Mouse (Mus musculus) midbrain, embryonic 11.5 days (tissue): Measurements from ENCODE around the gene Rnase4. TPM values are rescaled to one million over a fixed set of nuclear protein-coding genes. Genes with fewer than 3 reads are reported as not detected.

Experiments used
- ATAC-seq: fragments of 200-750 bp; cut with Nextera tagmentation; 2 replicates; pipeline ENCODE4 v1.8.0; 2017; ENCODE audit warnings: moderate TSS enrichment, moderate library complexity; ENCODE audit not compliant: low FRiP score
- DNase-seq: peaks from one replicate; pipeline ENCODE4 v3.0.0; 2015; ENCODE audit warnings: low spot score; ENCODE audit errors: missing footprints
- H3K27ac ChIP-seq: fragments of 300-500 bp; sonication (generic); 2 replicates; pipeline ENCODE4 v1.5.1; 2014; ENCODE audit warnings: low read depth, low read length
- H3K27me3 ChIP-seq: fragments of 300-500 bp; sonication (generic); 2 replicates; pipeline ENCODE4 v1.6.1; 2014; ENCODE audit warnings: mild to moderate bottlenecking, low read length, moderate library complexity, mixed read lengths; ENCODE audit not compliant: control insufficient read depth, insufficient read depth
- H3K36me3 ChIP-seq: fragments of 300-500 bp; sonication (generic); 2 replicates; pipeline ENCODE4 v1.6.1; 2014; ENCODE audit warnings: mild to moderate bottlenecking, low read length, moderate library complexity, mixed read lengths; ENCODE audit not compliant: control insufficient read depth, insufficient read depth
- H3K4me1 ChIP-seq: fragments of 300-500 bp; sonication (generic); 2 replicates; pipeline ENCODE4 v1.6.1; 2014; ENCODE audit warnings: low read length; ENCODE audit not compliant: control insufficient read depth, insufficient read depth
- H3K4me2 ChIP-seq: fragments of 300-500 bp; sonication (generic); 2 replicates; pipeline ENCODE4 v1.6.1; 2014; ENCODE audit warnings: mild to moderate bottlenecking, moderate library complexity
- H3K4me3 ChIP-seq: fragments of 300-500 bp; sonication (generic); 2 replicates; pipeline ENCODE4 v1.5.1; 2014; ENCODE audit warnings: low read depth, low read length
- H3K9ac ChIP-seq: fragments of 300-500 bp; sonication (generic); 2 replicates; pipeline ENCODE4 v1.6.1; 2014; ENCODE audit warnings: low read length
- H3K9me3 ChIP-seq: fragments of 300-500 bp; sonication (generic); 2 replicates; pipeline ENCODE4 v1.6.1; 2016; ENCODE audit warnings: low read length; ENCODE audit not compliant: control insufficient read depth
- WGBS: fragments of 180-500 bp; shearing (Covaris S2); extraction: QIAGEN DNeasy Blood & Tissue Kit; methylation state at CpG from one replicate; pipeline ENCODE4 v1.1.7; 2014; 5-methylcytosine and 5-hydroxymethylcytosine counted together
- polyA plus RNA-seq: library from polyadenylated mRNA; unstranded; fragments of >200 nt; fragmentation: Nextera tagmentation; extraction: Ambion mirVana; gene quantifications from 2 replicates; pipeline ENCODE4 v1.2.1, GENCODE M21; 2014

Rnase4 gene
- polyA plus RNA-seq, 1 experiment from 2014 or later = 12.3 TPM

DNA sequence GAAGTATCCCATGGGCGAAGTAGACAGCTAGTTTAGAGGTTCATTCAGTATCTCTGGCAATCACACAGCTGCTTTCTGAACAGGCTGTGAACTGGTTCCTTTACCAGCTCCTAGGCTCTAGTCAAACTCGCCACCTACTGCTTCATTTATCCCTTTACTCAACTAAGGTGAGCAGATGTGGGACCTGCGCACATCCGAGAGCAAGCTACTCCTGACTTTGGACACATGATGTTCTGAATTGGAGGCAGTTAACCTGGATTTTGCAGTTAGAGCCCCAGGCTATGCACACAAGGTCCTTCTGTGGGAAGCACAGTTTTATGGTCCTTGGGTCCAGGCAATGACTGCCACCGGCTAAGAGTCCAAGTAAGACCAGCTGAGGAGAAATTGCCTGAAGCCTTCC lies 30.1 kb upstream of the Rnase4 start:
- Histone ChIP-seq H3K4me3 (no peak overlapping the region), H3K27me3 (no peaks in the 10 kb centered on the region), H3K9ac (no peak overlapping the region), H3K9me3 (no peaks in the 10 kb centered on the region), H3K4me2 (no peak overlapping the region), H3K27ac (no peak overlapping the region), H3K36me3 (no peaks in the 10 kb centered on the region), H3K4me1 (no peaks in the 10 kb centered on the region)
- no peak for ATAC-seq
- WGBS = 86% methylated on average over 5 of the region's 5 CpGs
- peak; percentile 59 for DNase-seq

DNA sequence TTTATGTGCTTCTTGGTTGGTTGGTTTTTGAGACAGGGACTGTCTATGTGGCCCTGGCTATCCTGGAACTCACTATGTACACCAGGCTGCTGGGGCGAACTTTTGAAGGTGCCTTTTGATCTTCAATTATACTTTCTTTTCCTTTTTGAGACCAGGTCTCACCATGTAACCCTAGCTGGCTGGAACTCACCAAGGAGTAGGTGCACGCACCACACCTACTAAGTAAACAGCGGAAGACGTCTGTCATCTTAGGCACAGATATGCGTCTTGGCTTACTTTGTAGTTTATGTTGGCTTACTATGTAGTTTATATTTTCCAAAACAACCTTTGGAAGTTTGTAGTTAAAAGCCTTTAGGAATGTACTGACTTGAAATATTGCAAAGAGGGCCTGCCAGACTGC lies 21.9 kb upstream of the Rnase4 start:
- Histone ChIP-seq H3K4me1 (no peaks in the 10 kb centered on the region), H3K4me3 (no peak overlapping the region), H3K27ac (no peak overlapping the region), H3K36me3 (no peaks in the 10 kb centered on the region), H3K4me2 (no peak overlapping the region), H3K27me3 (no peaks in the 10 kb centered on the region), H3K9ac (no peak overlapping the region), H3K9me3 (no peaks in the 10 kb centered on the region)
- no peak for ATAC-seq
- 92% methylated on average over 5 of the region's 5 CpGs for WGBS
- no peak for DNase-seq

DNA sequence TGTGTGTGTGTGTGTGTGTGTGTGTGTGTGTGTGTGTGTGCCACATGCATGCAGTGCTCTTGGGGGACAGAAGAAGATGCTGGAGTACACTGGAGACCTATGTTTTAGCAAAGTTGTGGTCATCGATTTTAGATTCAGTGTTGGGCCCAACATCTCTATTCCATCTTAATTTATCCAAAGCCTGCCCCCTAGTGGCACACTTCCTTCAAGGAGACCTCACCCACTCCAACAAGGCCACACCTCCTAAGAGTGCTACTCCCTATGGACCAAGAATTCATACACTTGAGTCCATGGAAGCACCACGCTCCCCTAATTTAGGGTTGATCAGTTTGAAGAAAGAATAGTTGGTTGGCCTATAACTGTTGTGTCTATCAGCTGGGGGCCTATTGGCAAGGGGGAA lies 21.3 kb upstream of the Rnase4 start:
- Histone ChIP-seq H3K36me3 (no peaks in the 10 kb centered on the region), H3K9ac (no peak overlapping the region), H3K27ac (no peak overlapping the region), H3K4me2 (no peak overlapping the region), H3K4me1 (no peaks in the 10 kb centered on the region), H3K27me3 (no peaks in the 10 kb centered on the region), H3K9me3 (no peaks in the 10 kb centered on the region), H3K4me3 (no peak overlapping the region)
- no peak for DNase-seq
- ATAC-seq = no peak
- WGBS = 89% methylated on average over 2 of the region's 2 CpGs

DNA sequence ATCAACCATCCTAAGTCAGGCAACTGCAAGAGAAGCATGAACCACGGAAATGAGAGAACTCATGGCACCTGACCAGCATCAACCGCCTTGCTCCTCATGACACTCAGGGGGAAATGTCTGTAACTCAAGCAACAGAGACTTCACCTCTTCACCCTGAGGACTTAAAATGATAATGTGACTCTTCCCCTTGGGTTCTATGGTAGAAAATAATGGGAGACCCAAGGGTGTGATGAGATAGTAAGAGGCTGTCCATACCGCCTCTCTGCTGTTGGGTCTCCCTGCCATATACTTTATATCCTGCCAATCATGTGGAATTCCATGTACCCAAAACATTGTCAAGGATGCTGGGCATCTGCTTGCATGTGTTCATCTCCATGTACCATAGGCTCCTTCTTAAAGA lies 16.5 kb upstream of the Rnase4 start, which contains the start of gene Olfr750:
Gene Olfr750 (minus strand): TSS at position 101 of the 400 bp plus-strand sequence.
- Histone ChIP-seq H3K9ac (no peak within 1 kb of the TSS), H3K4me2 (no peak within 1 kb of the TSS), H3K4me1 (no peaks in the 10 kb centered on the region), H3K9me3 (no peaks in the 10 kb centered on the region), H3K27ac (no peak within 1 kb of the TSS), H3K4me3 (no peak within 1 kb of the TSS), H3K27me3 (no peaks in the 10 kb centered on the region), H3K36me3 (no peaks in the 10 kb centered on the region)
- ATAC-seq = no peak
- WGBS = 85% methylated on average over 3 of the region's 3 CpGs
- DNase-seq = no peak

DNA sequence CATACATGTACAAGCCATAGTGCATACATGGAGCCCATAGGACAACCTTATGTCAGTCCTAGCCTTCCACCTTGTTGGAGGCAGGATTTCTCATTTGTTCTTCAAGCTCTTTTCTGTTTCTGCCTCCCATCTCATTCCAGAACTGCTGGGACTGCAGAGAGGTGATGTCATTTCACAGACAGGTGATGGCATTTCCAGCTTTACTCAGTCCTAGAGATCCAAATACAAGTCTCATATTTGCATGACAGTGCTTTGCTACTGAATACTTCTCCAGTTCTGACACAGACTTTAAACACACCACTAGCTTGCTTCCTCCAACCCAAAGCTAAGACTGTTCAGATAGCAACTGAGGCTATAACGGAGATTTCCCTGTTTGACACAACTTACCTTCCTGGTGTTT lies 11.7 kb upstream of the Rnase4 start:
- H3K4me1 ChIP-seq = peaks cover 9% of the 10 kb centered on the region
- H3K27me3 ChIP-seq = no peaks in the 10 kb centered on the region
- ATAC-seq (no peak), DNase-seq (no peak)
- H3K9me3 ChIP-seq = no peaks in the 10 kb centered on the region
- H3K9ac ChIP-seq = no peak overlapping the region
- 82% methylated on average over 1 of the region's 1 CpGs for WGBS
- no peak overlapping the region for H3K4me2 ChIP-seq
- H3K36me3 ChIP-seq = no peaks in the 10 kb centered on the region
- H3K27ac ChIP-seq = no peak overlapping the region
- H3K4me3 ChIP-seq = no peak overlapping the region

DNA sequence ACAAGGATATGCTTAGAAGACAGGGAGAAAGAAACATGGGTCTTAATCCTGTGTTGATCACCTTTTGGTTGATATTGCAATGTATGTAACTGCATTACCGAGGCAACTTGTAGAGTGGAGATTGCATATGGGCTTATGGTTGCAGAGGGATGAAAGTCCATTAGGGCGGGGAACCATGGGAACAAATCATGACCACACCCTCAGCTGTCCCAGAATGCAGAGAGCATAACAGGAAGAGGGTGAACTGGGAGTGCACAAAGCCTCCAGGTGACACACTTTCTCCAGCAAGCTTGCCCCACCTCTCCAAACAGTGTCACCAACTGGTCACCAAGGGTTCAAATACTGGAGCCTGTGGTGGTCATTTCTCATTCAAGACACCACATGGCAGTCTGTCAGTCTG lies 9.8 kb upstream of the Rnase4 start:
- ATAC-seq = no peak
- Histone ChIP-seq H3K9ac (no peak overlapping the region), H3K4me1 (peaks cover 9% of the 10 kb centered on the region), H3K36me3 (no peaks in the 10 kb centered on the region), H3K4me3 (no peak overlapping the region), H3K4me2 (no peak overlapping the region), H3K9me3 (no peaks in the 10 kb centered on the region), H3K27me3 (no peaks in the 10 kb centered on the region), H3K27ac (no peak overlapping the region)
- 88% methylated on average over 2 of the region's 2 CpGs for WGBS
- DNase-seq = no peak

DNA sequence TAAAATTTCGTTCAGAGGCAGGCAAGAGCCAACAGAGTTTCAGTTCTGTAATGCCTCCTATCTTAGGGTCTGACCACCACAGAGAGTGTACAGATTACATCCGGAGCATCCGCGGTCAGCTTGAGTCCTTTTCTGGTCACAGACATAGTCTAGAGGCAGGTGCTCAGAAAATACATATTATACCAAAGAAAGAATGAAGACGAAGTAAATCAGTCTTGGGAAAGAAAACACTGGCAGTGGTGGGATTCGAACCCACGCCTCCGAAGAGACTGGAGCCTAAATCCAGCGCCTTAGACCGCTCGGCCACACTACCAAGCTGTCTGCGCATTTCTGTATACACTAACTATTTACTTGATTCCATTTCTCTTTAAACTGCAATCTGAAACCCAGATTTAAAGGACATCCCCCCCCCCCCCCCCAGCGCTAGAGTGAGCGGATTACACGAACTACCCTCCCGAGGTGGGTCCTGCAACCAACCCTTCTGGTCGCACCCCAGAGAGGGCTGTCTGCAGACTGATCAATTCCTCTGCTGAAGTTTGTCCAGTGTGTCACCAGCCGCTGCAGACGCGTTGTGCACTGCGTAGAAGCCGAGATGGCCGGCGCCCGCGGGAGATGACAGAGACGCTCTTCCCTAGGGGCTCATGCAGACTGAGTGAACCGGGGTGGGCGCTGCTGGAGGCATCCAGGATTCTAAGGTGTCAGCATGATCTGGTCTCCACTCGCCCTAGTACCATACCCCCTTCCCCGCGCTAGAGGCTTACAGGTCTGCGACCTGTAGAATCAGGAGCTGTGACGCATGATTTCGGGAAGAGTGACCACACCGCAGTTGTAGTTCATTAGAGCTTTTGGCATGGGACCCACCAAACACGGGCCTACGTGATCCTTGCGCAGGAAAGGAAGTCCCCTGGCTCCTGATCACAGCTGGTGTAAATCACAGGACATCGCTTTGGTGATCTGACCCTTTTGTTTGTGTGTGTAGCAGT lies 8.0 kb upstream of the Rnase4 start:
- Histone ChIP-seq H3K4me3 (peak overlapping the region; percentile 46), H3K27me3 (no peaks in the 10 kb centered on the region), H3K36me3 (no peaks in the 10 kb centered on the region), H3K4me1 (peaks cover 9% of the 10 kb centered on the region), H3K9me3 (no peaks in the 10 kb centered on the region), H3K27ac (no peak overlapping the region), H3K4me2 (peak overlapping the region; percentile 71), H3K9ac (peak overlapping the region; percentile 49)
- 3% methylated on average over 40 of the region's 40 CpGs for WGBS
- peak; percentile 80 for ATAC-seq
- peak; percentile 98 for DNase-seq

DNA sequence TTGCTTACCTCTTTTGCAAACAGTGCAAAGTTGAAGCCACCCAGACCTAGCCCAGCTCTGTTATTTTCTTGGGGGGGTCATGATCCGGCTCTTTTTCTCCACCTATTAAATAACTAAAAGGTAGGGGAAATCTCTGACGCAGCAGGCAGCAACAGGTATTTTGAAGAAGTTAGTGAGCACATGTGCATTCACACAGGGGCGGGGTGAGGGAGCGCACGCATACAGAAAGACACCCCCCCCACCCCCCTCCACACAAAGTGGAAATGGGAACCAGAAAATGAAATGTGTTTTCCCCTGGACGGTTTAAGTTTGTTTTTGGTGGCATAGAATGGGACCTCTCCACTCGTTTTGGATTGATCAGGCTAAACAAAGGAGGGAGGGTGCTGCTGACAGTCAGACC lies 7.1 kb upstream of the Rnase4 start:
- H3K4me3 ChIP-seq = peak overlapping the region; percentile 46
- peaks cover 9% of the 10 kb centered on the region for H3K4me1 ChIP-seq
- H3K27ac ChIP-seq = no peak overlapping the region
- H3K9me3 ChIP-seq = no peaks in the 10 kb centered on the region
- peak overlapping the region; percentile 49; the same call in 1 of the 2 replicates for H3K9ac ChIP-seq
- WGBS = 10% methylated on average over 7 of the region's 7 CpGs
- ATAC-seq = no peak
- no peaks in the 10 kb centered on the region for H3K27me3 ChIP-seq
- no peaks in the 10 kb centered on the region for H3K36me3 ChIP-seq
- H3K4me2 ChIP-seq = peak overlapping the region; percentile 71
- DNase-seq = no peak

DNA sequence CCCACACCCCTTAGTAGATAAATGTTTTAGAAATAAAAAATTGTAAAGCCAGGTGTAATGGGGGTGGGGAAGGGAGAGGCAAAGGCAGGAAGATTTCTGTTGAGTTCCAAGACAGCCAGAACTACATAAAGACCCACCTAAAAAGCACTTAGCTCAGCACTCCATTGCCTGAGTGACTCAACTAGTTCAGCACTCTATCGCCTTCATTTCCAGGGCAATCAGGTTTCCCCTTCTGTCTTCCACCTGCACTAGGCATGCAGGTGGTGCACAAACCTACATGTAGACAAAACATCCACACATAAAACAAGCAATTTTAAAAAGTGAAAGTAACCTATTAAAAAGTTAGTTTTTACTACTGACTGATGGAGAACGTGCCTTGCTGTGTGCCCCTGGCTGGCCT lies 5.8 kb upstream of the Rnase4 start:
- DNase-seq (no peak), ATAC-seq (no peak)
- Histone ChIP-seq H3K9me3 (no peaks in the 10 kb centered on the region), H3K9ac (no peak overlapping the region), H3K4me3 (no peak overlapping the region), H3K4me2 (no peak overlapping the region), H3K4me1 (peaks cover 9% of the 10 kb centered on the region), H3K27ac (no peak overlapping the region), H3K27me3 (no peaks in the 10 kb centered on the region), H3K36me3 (no peaks in the 10 kb centered on the region)
- WGBS = 78% methylated on average over 2 of the region's 2 CpGs
